Mouse (Mus musculus) CD4-positive helper T cell, adult 2 months (primary cell): ENCODE data around the gene Plekhb1.

Experiments used
- DNase-seq: peaks from one replicate; pipeline ENCODE4 v3.0.0-alpha.2; 2012; ENCODE audit warnings: low read depth, missing footprints, low spot score

The Plekhb1 gene

GRCm38 (mm10) chr7:100658093-100658578 lies 4.1 kb downstream of the Plekhb1 start:
- DNase-seq = no peak

- no peak for DNase-seq
Measured at GRCm38 (mm10) chr7:100656739-100657138, 5.5 kb downstream of the Plekhb1 start.

- DNase-seq = no peak
Measured at GRCm38 (mm10) chr7:100654441-100654840, 7.8 kb downstream of the Plekhb1 start.

- DNase-seq = no peak
Measured at GRCm38 (mm10) chr7:100653480-100654266, 8.5 kb downstream of the Plekhb1 start.

GRCm38 (mm10) chr7:100651011-100651410 lies 11.2 kb downstream of the Plekhb1 start:
- DNase-seq = no peak

GRCm38 (mm10) chr7:100650421-100650820 lies 11.8 kb downstream of the Plekhb1 start:
- DNase-seq = no peak

- no peak for DNase-seq
Measured at GRCm38 (mm10) chr7:100649826-100650225, 12.4 kb downstream of the Plekhb1 start.

- no peak for DNase-seq
Measured at GRCm38 (mm10) chr7:100649095-100649494, 13.1 kb downstream of the Plekhb1 start.

- peak; percentile 28 for DNase-seq
Measured at GRCm38 (mm10) chr7:100645147-100645546, 17.1 kb downstream of the Plekhb1 start.

GRCm38 (mm10) chr7:100642413-100642812 lies 19.8 kb downstream of the Plekhb1 start:
- no peak for DNase-seq

- DNase-seq = peak; percentile 49
Measured at GRCm38 (mm10) chr7:100637657-100638056, 24.6 kb downstream of the Plekhb1 start.

GRCm38 (mm10) chr7:100624538-100624937 lies 37.7 kb downstream of the Plekhb1 start:
- DNase-seq = no peak

- DNase-seq = peak; percentile 30
Measured at GRCm38 (mm10) chr7:100622277-100622676, 39.9 kb downstream of the Plekhb1 start.

- DNase-seq = no peak
Measured at GRCm38 (mm10) chr7:100616121-100616857, 45.9 kb downstream of the Plekhb1 start.

GRCm38 (mm10) chr7:100608910-100609309 lies 53.3 kb downstream of the Plekhb1 start:
- DNase-seq = no peak

- DNase-seq = no peak
Measured at GRCm38 (mm10) chr7:100608130-100608741, 54.0 kb downstream of the Plekhb1 start, which contains the start of gene Mrpl48. Mrpl48 (minus strand) TSS chr7:100608301.

GRCm38 (mm10) chr7:100607214-100608129 lies 54.7 kb downstream of the Plekhb1 start, which contains the start of gene Rab6a:
Rab6a (plus strand) TSS chr7:100607410.
- peak; percentile 100 for DNase-seq

- no peak for DNase-seq
Measured at GRCm38 (mm10) chr7:100600211-100600610, 62.0 kb downstream of the Plekhb1 start.

GRCm38 (mm10) chr7:100593349-100593748 lies 68.9 kb downstream of the Plekhb1 start:
- DNase-seq = no peak
